Mouse (Mus musculus) CH12.LX (cell line): Measurements from ENCODE around the gene Taf1c.

Experiments
- CHD2 ChIP-seq: IDR thresholded peaks from 2 replicates; pipeline ENCODE4 v1.6.1; 2011; ENCODE audit warnings: low read length, improper control_type of control experiment
- CTCF ChIP-seq, 2 experiments: IDR thresholded peaks in 1 of 2; conservative IDR thresholded peaks in 1 of 2; 2 replicates each; pipeline ENCODE4 v1.5.1; 2011 to 2012; ENCODE audit warnings: low read depth in 2 of 2, low read length in 2 of 2, improper control_type of control experiment in 1 of 2, inconsistent platforms in 1 of 2, mild to moderate bottlenecking in 1 of 2, moderate library complexity in 1 of 2
- ELF1 ChIP-seq: IDR thresholded peaks from 2 replicates; pipeline ENCODE4 v1.6.1; 2014; ENCODE audit warnings: low read depth, mild to moderate bottlenecking, inconsistent platforms, low read length, improper control_type of control experiment
- EP300 ChIP-seq: IDR thresholded peaks from 2 replicates; pipeline ENCODE4 v1.6.1; 2011; ENCODE audit warnings: low read length, improper control_type of control experiment
- IRF4 ChIP-seq: IDR thresholded peaks from 2 replicates; pipeline ENCODE4 v1.6.1; 2014; ENCODE audit warnings: low read depth, mild to moderate bottlenecking, inconsistent platforms, low read length, improper control_type of control experiment
- JUN ChIP-seq: IDR thresholded peaks from 2 replicates; pipeline ENCODE4 v1.6.1; 2011; ENCODE audit warnings: low read depth, mild to moderate bottlenecking, low read length, improper control_type of control experiment, moderate library complexity; ENCODE audit not compliant: insufficient read depth
- MAX ChIP-seq: IDR thresholded peaks from 2 replicates; pipeline ENCODE4 v1.6.1; 2011; ENCODE audit warnings: low read length, improper control_type of control experiment
- NRF1 ChIP-seq: IDR thresholded peaks from 2 replicates; pipeline ENCODE4 v1.6.1; 2014; ENCODE audit warnings: low read depth, mild to moderate bottlenecking, inconsistent platforms, low read length, improper control_type of control experiment, moderate library complexity
- POLR2A ChIP-seq: IDR thresholded peaks from 2 replicates; pipeline ENCODE4 v1.6.1; 2011; ENCODE audit warnings: low read depth, mild to moderate bottlenecking, improper control_type of control experiment, low read length
- TBP ChIP-seq: conservative IDR thresholded peaks from 2 replicates; pipeline ENCODE4 v1.6.1; 2011; ENCODE audit warnings: low read depth, low read length, improper control_type of control experiment
- ZKSCAN1 ChIP-seq: IDR thresholded peaks from 2 replicates; pipeline ENCODE4 v1.6.1; 2012; ENCODE audit warnings: low read depth, inconsistent platforms, low read length, improper control_type of control experiment, borderline replicate concordance
- ZMIZ1 ChIP-seq: IDR thresholded peaks from 2 replicates; pipeline ENCODE4 v1.6.1; 2012; ENCODE audit warnings: low read depth, mild to moderate bottlenecking, inconsistent platforms, low read length, improper control_type of control experiment

GRCm38 (mm10) chr8:119568251-119568650 is 36.8 kb downstream of the Taf1c start:
- TF ChIP-seq POLR2A = no peak
- TF ChIP-seq ZKSCAN1 = no peak
- no peak for TF ChIP-seq ELF1
- no peak for TF ChIP-seq CTCF (conservative IDR thresholded peaks at IDR 0.05 in 1 of 2, IDR thresholded peaks at IDR 0.05 in 1 of 2; ENCODE audit: low read depth in 2 of 2, low read length in 2 of 2)
- TF ChIP-seq MAX = no peak
- TF ChIP-seq CHD2 = no peak
- no peak for TF ChIP-seq JUN
- TF ChIP-seq TBP = no peak
- no peak for TF ChIP-seq NRF1
- TF ChIP-seq ZMIZ1 = no peak
- TF ChIP-seq IRF4 = no peak
- no peak for TF ChIP-seq EP300
